Mouse (Mus musculus) MN1 (cell line): ENCODE results near the gene Clec16a.

Source experiments
- DNase-seq: peaks from one replicate; pipeline ENCODE4 v3.0.0-alpha.2; 2016; ENCODE audit warnings: low spot score

Gene Clec16a

DNA sequence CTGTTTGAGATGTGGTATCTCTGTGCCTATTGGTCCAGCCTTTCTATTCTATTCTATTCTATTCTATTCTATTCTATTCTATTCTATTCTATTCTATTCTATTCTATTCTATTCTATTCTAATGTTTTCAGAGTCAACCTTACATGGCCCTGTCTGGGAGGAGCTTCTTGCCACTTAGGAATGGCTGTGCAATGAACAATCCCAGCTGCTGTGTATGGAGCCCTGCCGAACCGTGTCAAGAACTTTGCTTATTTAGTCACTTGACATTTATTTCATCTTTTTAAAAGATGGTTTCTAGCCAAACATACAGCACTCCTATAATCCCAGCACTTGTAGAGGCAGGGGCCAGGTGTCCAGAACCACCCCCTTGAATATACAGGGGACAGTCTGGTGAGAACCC is 219.2 kb downstream of the Clec16a start:
- no peak for DNase-seq

DNA sequence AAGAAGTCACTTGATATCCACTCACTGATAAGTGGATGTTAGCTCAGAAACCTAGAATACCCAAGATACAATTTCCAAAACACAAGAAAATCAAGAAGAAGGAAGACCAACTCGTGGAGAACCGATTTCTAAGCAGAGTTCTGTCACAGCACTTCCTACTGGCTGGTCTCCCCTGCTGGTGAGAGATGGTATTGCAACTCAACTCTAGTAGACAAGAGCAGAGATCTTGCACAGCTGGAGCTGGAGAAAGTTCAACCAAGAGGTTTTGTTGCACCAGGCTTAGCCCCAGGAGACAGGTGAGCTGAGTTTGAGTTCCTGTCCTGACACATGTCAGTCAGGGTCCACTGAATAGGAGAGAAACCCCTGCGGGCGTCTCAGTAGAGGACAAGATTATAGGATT is 222.0 kb downstream of the Clec16a start:
- peak; percentile 68 for DNase-seq

DNA sequence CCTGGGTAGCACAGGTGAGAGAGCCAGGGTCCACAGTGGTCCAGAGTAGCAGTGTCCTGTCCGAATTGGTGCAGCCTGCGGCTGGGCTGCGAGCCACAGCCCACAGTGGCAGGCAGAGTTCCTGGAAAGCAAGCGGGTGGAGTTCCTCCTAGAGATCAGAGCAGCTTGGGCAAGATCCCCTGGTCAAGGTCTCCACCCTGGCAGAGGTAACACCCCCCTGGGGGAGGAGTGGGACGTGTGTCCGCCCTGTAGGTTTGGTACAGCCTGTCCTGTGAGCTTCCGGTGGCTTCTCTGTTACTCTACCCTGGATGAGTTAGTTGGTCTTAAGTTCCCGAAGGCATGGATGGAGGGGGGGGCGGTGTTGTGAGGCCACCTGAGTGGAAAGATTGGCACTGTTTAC is 223.7 kb downstream of the Clec16a start:
- DNase-seq: no peak

DNA sequence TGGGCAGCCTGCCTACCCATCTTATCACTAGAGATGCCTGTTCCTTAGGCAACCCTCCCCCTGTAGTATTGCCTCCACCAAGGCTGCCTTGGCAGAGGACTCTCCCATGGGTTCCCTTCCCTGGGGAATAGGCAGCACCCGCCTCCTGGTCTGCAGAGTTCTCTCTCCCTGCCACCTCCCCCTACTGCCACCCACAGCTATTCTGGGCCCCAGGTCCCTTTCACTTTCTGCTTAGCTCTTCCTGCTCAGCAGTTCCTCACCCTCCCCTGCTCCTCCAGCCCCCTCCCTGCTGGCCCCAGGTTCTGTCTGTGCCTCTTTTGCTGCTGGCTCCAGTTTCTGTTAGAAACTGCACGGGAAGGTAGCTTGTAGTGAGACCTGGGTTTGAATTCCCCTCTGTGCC is 224.5 kb downstream of the Clec16a start:
- DNase-seq: peak; percentile 22

DNA sequence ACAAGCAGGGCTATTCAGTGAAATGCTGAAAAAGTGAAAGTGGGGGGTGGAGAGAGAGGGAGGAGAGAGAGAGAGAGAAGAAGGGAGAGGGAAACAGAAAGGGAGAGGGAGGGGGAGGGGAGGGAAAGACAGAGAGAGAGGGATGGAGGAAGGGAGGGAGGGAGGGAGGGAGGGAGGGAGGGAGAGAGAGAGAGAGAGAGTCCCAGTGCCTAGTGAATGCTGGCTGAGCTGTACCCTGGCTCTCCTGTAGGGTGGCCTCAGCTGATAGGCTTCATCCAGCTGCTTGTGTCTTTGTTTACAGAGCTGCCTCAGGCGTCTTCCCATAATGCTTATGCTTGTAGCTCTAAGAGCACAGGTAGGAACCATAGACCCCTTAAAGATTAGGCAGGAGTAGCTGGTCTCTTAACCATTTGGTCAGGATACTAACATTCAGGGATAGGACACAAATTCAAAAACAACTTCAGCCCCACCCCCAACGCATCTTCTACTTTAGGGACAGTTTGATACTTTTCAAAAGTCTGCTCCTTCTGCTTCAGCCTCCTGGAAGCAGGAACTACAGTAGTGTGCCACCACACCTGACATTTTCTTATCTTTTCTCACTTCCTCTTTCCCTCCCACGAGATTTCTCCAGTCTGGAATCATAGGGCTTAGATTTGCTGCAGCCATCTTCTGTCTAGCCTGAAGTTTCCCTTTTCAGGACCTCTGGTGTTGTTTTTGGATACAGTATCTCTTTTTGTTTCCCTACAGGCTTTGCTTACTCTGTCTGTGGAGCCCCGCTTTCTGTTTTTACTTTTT is 225.6 kb downstream of the Clec16a start:
- DNase-seq: no peak

DNA sequence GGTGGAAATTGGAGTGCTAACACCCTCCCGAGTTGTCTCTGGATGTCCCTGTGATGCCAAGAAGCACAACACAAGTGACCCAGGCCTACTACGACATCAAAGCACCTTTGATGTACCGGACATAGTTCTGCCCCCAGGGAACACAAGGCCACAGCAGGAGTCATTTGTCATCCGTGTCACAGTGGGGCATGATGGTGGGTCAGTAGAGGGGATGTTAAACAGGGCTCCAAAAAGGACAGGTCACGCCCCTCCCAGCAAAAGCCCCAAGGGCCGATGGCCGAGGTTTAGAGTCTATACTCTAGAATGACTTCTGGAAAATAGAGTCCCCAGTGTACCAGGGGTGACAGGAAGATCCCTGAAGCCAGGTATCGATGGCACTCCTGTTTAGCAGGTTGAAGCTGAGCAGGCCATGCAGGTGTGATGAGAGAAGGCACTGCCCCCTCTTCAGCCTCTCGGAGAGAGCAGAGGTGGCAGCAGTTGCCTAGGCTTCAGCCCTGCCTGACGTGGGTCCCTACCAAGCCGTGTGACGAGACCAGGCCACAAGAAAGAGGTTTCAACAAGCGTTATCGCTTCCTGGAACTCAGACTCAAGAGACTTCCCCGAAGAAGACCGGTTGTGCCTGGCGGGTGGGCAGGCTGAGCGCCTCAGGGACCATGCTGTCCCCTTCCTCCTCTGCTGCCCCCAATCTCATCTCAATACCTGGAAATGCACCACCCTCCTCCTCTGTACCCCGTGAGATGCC is 226.8 kb downstream of the Clec16a start:
- DNase-seq: no peak

DNA sequence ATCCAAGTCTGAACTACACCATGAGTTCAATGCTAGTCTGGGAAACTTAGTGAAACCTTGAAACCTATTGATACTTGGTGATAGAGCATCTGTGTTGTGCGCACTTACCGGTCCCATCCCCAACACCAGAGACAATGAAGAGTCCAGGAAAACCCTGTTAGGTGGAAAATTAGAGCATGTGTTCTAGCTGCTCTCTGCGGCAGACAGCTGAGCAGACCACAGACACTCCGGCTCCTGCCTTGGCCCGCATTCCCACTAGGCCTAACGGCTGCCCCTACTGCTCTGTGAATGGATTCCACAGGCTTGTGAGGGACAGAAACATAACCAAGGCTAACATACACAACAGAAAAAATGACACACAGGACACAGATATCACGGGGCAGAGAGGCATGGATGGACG is 228.4 kb downstream of the Clec16a start:
- no peak for DNase-seq

DNA sequence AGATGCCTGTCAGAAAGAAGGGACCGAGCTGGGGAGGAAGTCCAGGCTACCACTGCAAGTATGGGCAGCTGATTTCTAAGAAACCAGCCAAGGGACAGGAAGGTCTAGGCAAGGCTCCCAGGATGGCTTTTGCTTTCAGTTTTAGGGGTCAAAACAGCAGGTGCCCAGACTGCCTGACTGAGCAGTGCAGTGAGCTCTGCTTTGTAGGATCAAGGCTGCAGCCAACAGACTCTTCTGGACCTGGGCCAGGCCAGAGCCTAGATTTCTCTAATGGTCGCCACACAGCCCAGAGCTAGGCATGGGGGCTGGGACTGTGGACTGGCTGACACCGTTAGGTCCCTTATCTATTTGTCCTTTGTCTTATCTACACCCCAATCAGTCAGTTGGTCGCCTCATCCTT is 229.6 kb downstream of the Clec16a start:
- DNase-seq: no peak

DNA sequence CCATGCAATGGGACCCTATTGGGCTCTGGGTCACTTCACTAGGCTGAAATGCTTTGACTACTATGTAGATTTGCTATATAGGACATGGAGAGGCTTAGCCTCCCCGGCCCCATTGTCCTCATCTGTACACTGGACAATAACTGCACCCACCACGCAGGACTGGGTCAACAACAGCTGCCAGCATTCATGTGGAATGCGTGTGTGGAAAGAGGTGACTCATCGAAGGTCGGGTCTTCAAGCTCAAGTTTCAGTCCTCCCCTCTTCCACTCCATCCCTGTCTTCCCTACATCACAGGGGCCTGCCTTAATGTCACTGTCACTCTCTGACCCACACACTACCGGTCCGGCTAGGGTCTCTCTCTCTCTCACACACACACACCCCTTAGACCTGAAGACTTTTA is 231.2 kb downstream of the Clec16a start:
- no peak for DNase-seq

DNA sequence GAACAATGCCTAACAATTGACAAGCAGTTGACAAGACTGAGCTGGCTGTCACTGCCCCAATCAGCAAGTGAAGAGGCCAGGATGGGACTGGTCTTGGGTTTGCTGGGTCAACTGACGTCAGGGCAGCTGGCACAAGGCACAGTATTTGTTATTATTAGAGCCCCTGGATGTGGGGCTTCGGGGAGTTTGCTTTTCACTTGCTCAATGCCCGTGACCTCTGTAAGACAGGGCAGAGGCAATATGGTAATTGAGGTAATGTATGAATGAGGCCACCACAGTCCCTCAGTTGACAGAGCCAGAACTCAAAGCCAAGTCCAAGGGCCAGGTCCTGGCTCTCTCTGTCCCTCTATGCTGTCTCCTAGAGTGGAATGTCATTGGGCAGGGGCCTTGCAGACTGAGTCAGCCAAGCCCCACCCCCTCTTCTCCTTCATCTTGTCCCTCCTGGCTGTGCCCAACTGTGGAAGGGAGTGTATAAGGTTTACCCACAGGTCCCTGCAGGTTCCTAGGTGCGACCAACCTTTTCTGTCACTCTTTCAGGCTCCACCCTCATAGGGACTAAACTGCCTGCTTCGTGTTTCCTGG is 232.5 kb downstream of the Clec16a start:
- DNase-seq: no peak

DNA sequence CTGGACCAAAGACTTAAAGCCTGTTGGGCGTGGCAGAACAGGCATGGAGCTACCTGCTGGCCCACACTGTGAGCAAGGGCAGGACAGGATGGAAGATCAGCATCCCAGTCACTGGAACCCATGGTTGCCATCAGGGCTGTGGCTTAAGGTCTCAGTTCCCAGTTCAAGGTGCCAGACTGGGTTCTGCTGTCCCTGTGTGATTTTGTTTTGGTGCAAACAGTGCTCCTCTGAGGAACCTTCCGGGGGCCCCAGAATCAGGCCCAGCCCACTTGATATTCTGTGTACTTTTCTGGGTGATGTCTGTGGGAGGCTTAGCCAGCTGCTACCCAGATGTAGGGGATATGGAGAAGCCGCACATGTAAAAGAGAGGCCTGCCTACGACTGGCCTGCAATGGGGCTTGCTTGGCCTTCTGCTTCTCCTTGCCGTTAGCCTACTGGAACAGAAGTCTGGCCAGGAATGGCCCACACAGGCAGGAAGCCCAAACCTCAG is 235.5 kb downstream of the Clec16a start:
- no peak for DNase-seq

DNA sequence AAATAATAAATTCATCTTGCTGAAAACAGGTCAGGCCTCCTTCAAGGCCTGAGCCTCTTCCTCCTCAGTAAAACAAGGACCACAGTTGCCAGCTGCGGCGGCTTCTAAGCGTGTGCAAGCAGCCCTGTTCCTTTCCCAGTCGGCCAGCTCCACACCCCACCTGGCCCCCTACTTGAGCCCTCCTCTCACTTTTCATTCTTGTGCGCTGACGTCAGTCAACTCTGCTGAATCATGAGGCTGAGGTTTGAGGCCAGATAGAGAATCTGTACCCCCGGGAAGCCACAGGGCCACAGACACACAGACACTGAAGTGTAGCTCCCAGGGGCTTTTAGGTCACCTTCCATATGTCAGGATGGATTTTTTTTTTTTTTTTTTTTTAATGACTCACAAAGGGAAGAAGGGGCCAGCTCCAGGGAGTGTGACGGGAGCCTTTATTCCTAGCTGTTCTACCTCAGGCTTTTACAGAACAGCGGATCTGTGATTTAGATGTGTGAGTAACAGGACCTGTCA is 236.8 kb downstream of the Clec16a start:
- no peak for DNase-seq

DNA sequence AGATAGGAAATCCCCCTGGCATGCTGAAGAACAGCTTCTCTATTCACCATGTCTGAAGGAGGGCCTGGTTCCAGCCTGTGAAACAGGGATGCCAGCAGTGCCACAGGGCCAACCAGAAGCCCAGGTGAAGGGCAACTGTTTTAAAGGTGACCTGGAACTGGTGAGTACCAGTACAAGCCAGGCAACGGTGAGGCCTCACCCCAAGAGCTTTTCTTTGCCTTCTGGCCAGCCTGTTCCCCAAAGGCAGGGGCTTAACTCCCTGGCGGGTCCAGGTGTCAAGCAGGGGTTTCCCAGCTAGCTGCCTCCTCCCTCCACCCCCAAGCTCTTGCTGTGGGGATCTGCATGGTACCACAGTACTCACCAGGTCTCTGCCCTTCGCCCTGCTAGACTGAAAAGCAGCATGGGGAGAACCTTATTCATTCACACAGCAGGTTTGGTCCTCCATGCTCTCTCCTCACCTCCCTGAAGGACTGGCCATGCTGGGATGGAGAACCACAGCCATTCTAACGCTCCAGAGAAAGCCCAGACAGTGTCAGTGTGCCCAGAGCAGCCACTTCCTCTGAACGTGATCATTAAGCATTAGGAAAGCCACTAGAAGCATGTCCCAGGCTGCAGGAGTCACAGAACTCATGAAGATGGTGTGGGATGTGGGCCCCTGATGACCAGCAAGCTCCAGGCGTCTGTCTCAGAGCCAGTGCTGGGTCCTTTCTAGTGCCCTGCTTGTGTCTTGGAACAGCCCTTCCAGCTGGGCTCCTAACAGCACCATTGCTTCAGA is 237.4 kb downstream of the Clec16a start:
- DNase-seq: no peak

DNA sequence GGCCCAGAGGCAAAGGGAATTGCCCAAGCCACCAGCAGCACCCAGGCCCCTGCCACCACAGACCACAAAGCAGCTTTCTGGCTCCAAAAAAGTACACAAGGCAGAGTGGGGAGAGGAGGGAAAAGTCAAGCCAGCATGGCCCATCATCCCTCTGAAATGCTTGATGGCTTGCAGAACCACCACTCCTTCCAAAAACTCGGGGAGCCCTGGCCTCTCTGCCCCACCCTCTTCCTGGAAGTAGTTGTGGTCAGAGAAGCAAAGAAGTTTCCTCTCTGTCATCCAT is 238.0 kb downstream of the Clec16a start:
- no peak for DNase-seq

DNA sequence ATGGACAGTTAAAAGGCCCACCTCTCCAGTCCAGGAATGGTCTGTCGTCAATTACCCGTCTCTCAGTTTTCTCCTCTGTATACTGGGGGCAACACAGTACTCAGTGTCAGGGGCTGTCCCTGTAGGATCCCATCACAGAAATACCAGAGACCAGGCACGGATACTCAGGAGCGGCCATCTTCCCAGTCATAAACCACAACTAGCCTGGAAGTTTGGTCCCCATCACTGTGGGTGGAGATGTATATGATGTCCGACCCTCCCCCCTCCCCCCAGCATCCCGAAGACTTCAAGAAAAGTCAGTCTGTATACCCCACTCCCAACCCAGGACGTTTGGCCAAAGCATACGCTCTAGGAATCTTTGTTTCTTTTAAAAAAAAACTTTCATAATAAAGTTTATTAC is 238.3 kb downstream of the Clec16a start:
- no peak for DNase-seq

DNA sequence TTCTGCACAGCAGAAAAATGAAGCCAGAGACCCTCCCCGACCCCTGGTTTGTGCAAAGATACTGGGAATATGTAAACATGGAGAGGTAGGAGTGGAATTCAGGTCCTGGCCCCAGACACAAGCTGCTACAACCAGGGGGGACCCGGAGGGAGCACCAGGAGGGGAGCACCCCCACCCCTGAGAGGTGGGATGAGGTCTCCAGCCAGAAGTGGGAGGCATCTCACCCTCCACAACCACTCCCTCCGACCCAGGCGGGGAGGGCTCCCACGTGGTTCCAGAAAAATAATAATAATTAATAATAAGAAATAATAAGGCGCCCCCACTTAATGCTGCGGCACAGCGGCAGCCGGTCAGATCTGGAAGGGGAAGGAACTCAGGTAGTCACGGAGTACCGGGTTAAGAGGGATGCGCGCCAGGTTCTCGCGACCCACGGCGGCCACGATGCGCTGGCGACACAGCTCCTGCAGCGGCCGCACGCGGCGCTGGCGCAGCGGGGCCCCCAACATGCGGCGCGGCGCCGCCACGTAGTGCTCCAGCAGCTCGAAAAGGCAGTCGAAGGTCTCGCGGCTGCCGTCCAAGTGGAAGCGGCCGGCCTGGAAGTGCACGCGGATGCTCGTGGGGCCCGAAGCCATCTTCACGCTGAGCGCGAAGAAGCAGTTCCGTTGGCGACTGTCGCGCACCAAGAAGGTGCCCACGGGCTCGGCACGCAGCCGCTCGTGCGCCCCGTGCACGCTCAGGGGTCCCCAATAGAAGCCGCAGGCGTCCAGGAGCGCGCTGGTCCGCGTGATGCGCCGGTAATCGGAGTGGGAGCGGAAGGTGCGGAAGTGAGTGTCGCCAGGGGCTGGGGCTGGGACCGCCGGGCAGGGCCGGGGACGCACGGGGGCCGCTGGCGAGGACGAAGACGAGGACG is 239.0 kb downstream of the Clec16a start:
- no peak for DNase-seq

DNA sequence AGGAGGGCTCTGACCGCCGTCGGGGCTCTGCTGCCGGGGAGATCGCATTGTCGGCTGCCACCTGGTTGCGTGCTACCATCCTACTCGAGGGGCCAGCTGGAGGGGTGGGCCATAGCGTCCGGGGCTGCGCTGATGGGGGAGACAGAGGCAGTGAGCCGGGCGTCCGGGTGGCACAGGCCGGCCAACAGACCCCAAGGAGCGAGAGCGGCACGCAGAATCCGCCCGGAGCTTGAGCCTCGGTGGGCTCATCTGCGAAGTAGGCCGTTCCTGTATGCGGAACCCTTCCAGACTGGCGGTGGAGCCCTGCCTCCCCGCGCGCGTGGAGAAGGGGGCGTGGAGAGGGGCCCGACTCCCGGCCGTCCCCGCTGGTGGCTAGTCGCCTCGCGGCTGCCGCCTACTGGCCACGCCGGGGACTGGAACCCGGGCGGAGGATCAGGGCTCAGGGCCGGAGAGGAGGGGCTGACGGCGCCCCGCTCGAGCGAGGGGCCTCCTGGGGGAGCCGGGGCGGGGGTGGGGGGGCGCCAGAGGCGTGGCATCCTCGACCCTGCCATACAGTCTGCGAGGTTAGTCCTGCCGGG is 239.7 kb downstream of the Clec16a start:
- DNase-seq: peak; percentile 90

DNA sequence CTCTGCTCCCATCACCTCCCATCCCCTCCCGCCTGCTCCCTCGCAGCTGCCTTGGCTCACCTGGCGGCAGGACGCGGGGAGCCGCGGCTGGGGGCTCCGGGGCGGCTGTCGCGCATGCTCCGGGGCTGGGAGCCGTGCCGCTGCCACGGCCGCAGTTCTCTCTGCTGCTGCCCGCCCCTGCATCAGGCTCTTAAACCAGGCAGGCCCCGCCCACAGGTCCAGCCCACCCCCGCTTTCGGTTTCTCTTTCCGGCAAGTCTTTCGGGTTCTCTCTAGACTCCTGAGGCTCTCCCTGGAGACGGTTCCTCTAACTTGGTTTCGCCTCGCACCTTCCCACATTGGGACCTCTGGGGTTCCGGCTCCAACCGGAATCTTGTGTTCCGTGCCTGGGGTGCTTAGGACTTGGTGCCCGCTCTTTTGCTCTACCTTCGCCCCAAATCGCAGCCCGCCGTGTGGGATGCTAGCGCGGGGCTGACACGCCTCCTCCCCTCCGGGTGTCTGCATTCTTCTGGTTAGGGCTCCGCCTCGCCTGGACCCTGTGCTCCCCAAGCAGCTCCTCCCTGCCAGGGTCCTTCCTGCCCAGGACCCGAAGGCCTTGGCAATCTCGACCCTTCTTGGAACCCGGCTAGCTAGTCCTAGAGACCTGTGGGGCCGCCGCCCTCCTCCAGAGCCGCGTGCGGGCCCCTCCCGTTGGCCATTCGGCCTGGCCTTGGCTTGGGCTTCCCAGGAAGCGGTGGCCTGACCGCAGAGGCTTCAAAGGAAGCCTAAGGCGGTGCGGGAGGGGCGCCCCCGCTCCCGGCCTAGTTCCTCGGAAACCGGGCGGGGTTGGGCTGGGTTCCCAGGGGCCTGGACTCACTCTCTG is 240.5 kb downstream of the Clec16a start, which contains the start of gene Socs1:
Gene Socs1 (minus strand): TSS at position 166 of the 861 bp plus-strand sequence.
- DNase-seq: peak; percentile 93

DNA sequence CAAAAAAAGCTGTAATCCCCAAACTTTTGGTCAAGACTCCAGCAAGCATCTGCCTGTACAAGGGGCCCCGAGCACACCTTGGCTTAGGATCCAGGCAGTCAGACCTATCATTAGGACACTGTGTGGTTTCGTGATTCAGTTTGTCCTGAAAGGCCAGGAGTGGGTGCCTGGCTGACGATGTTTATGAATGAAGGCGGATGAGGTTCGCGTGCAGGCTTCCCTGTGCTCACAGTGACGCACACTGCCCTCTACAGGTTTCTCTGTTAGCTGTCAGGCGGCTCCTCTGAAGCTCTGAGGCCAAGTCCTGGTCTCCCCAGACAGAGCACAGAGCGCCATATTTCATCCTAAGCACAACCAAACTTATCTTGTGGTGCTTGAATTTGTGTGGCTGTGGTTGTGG is 241.1 kb downstream of the Clec16a start:
- DNase-seq: peak; percentile 94
